Comparison of ENCODE assay signal across 23 mouse cellular contexts in genomic region chr5:137690531-137690930, GRCm38 (mm10). TPM values are rescaled to one million over a fixed set of nuclear protein-coding genes. Genes with fewer than 3 reads are reported as not detected.
DNase-seq lines count a peak whose midpoint lies in the region; ATAC-seq and TF ChIP-seq lines count a peak whose summit lies in the region.
"Had no signal": no experiment of that assay in that cellular context is flagged by ENCODE, and none has a peak within 500 bp of the region (broad histone marks: within the 10 kb centered on the region; RNA-seq: fewer than 3 reads in every experiment).

No protein-coding gene starts in this region.

- TF ChIP-seq CTCF in heart, adult 2 months (IDR thresholded peaks at IDR 0.05): no peak
- TF ChIP-seq CTCF in kidney, adult 2 months (conservative IDR thresholded peaks at IDR 0.05; ENCODE audit: insufficient read depth, insufficient read length, low read depth, low read length): no peak

- H3K27me3 ChIP-seq in heart, embryonic 12.5 days (replicated peaks): no peaks in the 10 kb centered on the region
- no peaks in the 10 kb centered on the region for H3K27me3 ChIP-seq in heart, adult 2 months (ENCODE audit: control insufficient read depth, insufficient read depth, low read length)
- no peaks in the 10 kb centered on the region for H3K27me3 ChIP-seq in kidney, adult 2 months (replicated peaks; ENCODE audit: control insufficient read depth, insufficient read depth, low read length)
- no peaks in the 10 kb centered on the region for H3K27me3 ChIP-seq in kidney, embryonic 14.5 days (ENCODE audit: control insufficient read depth, insufficient read depth, low read length)
- H3K27me3 ChIP-seq in liver, embryonic 13.5 days: no peaks in the 10 kb centered on the region
- no peaks in the 10 kb centered on the region for H3K27me3 ChIP-seq in liver, embryonic 11.5 days (replicated peaks; ENCODE audit: control insufficient read depth, insufficient read depth, low read length)
- H3K27me3 ChIP-seq: embryonic facial prominence, embryonic 15.5 days had no signal

- TF ChIP-seq POLR2A in heart, adult 2 months (IDR thresholded peaks at IDR 0.05; ENCODE audit: insufficient read depth, low read depth, low read length): no peak
- no peak for TF ChIP-seq POLR2A in kidney, adult 2 months (IDR thresholded peaks at IDR 0.05; ENCODE audit: low read depth, low read length)

- no peaks in the 10 kb centered on the region for H3K9me3 ChIP-seq in heart, embryonic 12.5 days (replicated peaks)
- H3K9me3 ChIP-seq in kidney, embryonic 14.5 days (ENCODE audit: control insufficient read depth, low read length): no peaks in the 10 kb centered on the region
- H3K9me3 ChIP-seq in liver, embryonic 13.5 days (replicated peaks): no peaks in the 10 kb centered on the region
- H3K9me3 ChIP-seq in liver, embryonic 11.5 days (ENCODE audit: control insufficient read depth, low read length): no peaks in the 10 kb centered on the region
- H3K9me3 ChIP-seq: embryonic facial prominence, embryonic 15.5 days had no signal

- ATAC-seq in heart, embryonic 12.5 days (ENCODE audit: insufficient number of reproducible peaks, low FRiP score): no peak
- no peak for ATAC-seq in kidney, embryonic 14.5 days (ENCODE audit: low FRiP score, low TSS enrichment)
- no peak for ATAC-seq in liver, embryonic 13.5 days (ENCODE audit: low read depth)
- no peak for ATAC-seq in liver, embryonic 11.5 days (replicated peaks; ENCODE audit: low FRiP score)
- ATAC-seq: CD4-positive, CD25-positive, alpha-beta regulatory T cell, adult 4 months; forebrain, embryonic 14.5 days; hindbrain, postnatal 0 days; intestine, embryonic 16.5 days had no signal

- peak overlapping the region; percentile 51 for H3K27ac ChIP-seq in heart, embryonic 12.5 days (ENCODE audit: poor library complexity, severe bottlenecking)
- no peak overlapping the region for H3K27ac ChIP-seq in heart, adult 2 months
- no peak overlapping the region for H3K27ac ChIP-seq in kidney, adult 2 months (ENCODE audit: insufficient read depth, low read depth, low read length)
- H3K27ac ChIP-seq in kidney, embryonic 14.5 days (ENCODE audit: low read depth, low read length): no peak overlapping the region
- peak overlapping the region; percentile 71 for H3K27ac ChIP-seq in liver, embryonic 13.5 days
- no peak overlapping the region for H3K27ac ChIP-seq in liver, embryonic 11.5 days (ENCODE audit: low read depth, low read length)
- H3K27ac ChIP-seq: embryonic facial prominence, embryonic 15.5 days; gastrocnemius, adult 2 months; hindbrain, postnatal 0 days; left cerebral cortex, adult 2 months had no signal

- peaks cover 6% of the 10 kb centered on the region; the same call in 1 of the 2 replicates for H3K4me1 ChIP-seq in heart, embryonic 12.5 days (replicated peaks)
- H3K4me1 ChIP-seq in heart, adult 2 months (ENCODE audit: control insufficient read depth, insufficient read depth, low read length): no peaks in the 10 kb centered on the region
- no peaks in the 10 kb centered on the region for H3K4me1 ChIP-seq in kidney, adult 2 months (ENCODE audit: control insufficient read depth, insufficient read depth, low read length)
- H3K4me1 ChIP-seq in kidney, embryonic 14.5 days (ENCODE audit: control insufficient read depth, insufficient read depth, low read length): no peaks in the 10 kb centered on the region
- peaks cover 45% of the 10 kb centered on the region for H3K4me1 ChIP-seq in liver, embryonic 13.5 days (replicated peaks)
- peaks cover 11% of the 10 kb centered on the region for H3K4me1 ChIP-seq in liver, embryonic 11.5 days (replicated peaks; ENCODE audit: control insufficient read depth, insufficient read depth, low read length)
- H3K4me1 ChIP-seq: embryonic facial prominence, embryonic 15.5 days had no signal

- intact Hi-C loops in heart, adult 2 months (cut with DNase I): no loop called here

- 0 out of 2 replicates have a peak overlapping the region, but pooled peaks have one; percentile 32 for H3K4me2 ChIP-seq in heart, embryonic 12.5 days
- H3K4me2 ChIP-seq in kidney, embryonic 14.5 days (replicated peaks; ENCODE audit: low read depth, low read length): no peak overlapping the region
- H3K4me2 ChIP-seq in liver, embryonic 13.5 days: no peak overlapping the region
- no peak overlapping the region for H3K4me2 ChIP-seq in liver, embryonic 11.5 days
- H3K4me2 ChIP-seq: embryonic facial prominence, embryonic 15.5 days; midbrain, embryonic 11.5 days had no signal

- WGBS in heart, embryonic 12.5 days: 35% methylated on average over 9 of the region's 9 CpGs
- WGBS in heart, adult 2 months: 21% methylated on average over 9 of the region's 9 CpGs
- 32% methylated on average over 9 of the region's 9 CpGs for WGBS in kidney, adult 2 months
- WGBS in kidney, embryonic 14.5 days: 40% methylated on average over 9 of the region's 9 CpGs
- WGBS in liver, embryonic 13.5 days (ENCODE audit: insufficient replicate concordance): 62% methylated on average over 9 of the region's 9 CpGs
- WGBS in liver, embryonic 11.5 days: 54% methylated on average over 9 of the region's 9 CpGs

- TF ChIP-seq EP300 in heart, adult 2 months (IDR thresholded peaks at IDR 0.05; ENCODE audit: insufficient read depth, low read depth, low read length): no peak

- no peak overlapping the region for H3K4me3 ChIP-seq in heart, embryonic 12.5 days
- H3K4me3 ChIP-seq in heart, adult 2 months: no peak overlapping the region
- H3K4me3 ChIP-seq in kidney, adult 2 months (ENCODE audit: insufficient read depth, low read depth, low read length): no peak overlapping the region
- no peak overlapping the region for H3K4me3 ChIP-seq in kidney, embryonic 14.5 days (ENCODE audit: low read length)
- H3K4me3 ChIP-seq in liver, embryonic 13.5 days (replicated peaks): no peak overlapping the region
- H3K4me3 ChIP-seq in liver, embryonic 11.5 days (ENCODE audit: low read depth, low read length): no peak overlapping the region
- H3K4me3 ChIP-seq: embryonic facial prominence, embryonic 15.5 days; gastrocnemius, adult 2 months; left cerebral cortex, adult 2 months had no signal

- no peaks in the 10 kb centered on the region for H3K79me2 ChIP-seq in heart, adult 2 months (replicated peaks; ENCODE audit: control insufficient read depth, insufficient read depth, low read length)

- H3K9ac ChIP-seq in heart, embryonic 12.5 days: no peak overlapping the region; the same call in 1 of the 2 replicates
- no peak overlapping the region for H3K9ac ChIP-seq in heart, adult 2 months (ENCODE audit: low read depth, low read length)
- no peak overlapping the region for H3K9ac ChIP-seq in kidney, embryonic 14.5 days (ENCODE audit: low read depth, low read length)
- no peak overlapping the region for H3K9ac ChIP-seq in liver, embryonic 13.5 days
- no peak overlapping the region for H3K9ac ChIP-seq in liver, embryonic 11.5 days (ENCODE audit: low read depth, low read length)
- H3K9ac ChIP-seq: embryonic facial prominence, embryonic 15.5 days had no signal

- H3K36me3 ChIP-seq in heart, embryonic 12.5 days: no peaks in the 10 kb centered on the region
- no peaks in the 10 kb centered on the region for H3K36me3 ChIP-seq in heart, adult 2 months (ENCODE audit: control insufficient read depth, insufficient read depth, low read length)
- no peaks in the 10 kb centered on the region for H3K36me3 ChIP-seq in kidney, adult 2 months (ENCODE audit: control insufficient read depth, insufficient read depth, low read length)
- no peaks in the 10 kb centered on the region for H3K36me3 ChIP-seq in kidney, embryonic 14.5 days (ENCODE audit: control insufficient read depth, insufficient read depth, low read length)
- H3K36me3 ChIP-seq in liver, embryonic 13.5 days: no peaks in the 10 kb centered on the region
- no peaks in the 10 kb centered on the region for H3K36me3 ChIP-seq in liver, embryonic 11.5 days (ENCODE audit: control insufficient read depth, insufficient read depth, low read length)
- H3K36me3 ChIP-seq: embryonic facial prominence, embryonic 15.5 days had no signal

- no peak for DNase-seq in heart, adult 2 months
- peak; percentile 48 for DNase-seq in kidney, adult 2 months
- DNase-seq in liver, embryonic 13.5 days: no peak
- no peak for DNase-seq in liver, embryonic 11.5 days (ENCODE audit: low spot score)
- DNase-seq in adipocyte (ENCODE audit: low spot score): peak; percentile 74
- DNase-seq: adrenal gland, adult 2 months; cerebellum, adult 11 months; cerebellum, adult 9-11 months; gastrocnemius, adult 2 months; lung, adult 2 months; lung, postnatal 14 days had no signal

RNA-seq across cellular contexts. Expression of gene Agfg2, which starts 6.0 kb away (rescaled TPM):
- polyA plus RNA-seq in heart, embryonic 12.5 days (2016; fragmentation: Nextera tagmentation; extraction: Ambion mirVana): 25.6 and 29.3 TPM in 2 replicates
- 10 to 100 TPM; 15.6 to 19.1 TPM for total RNA-seq in heart, adult 2 months (2021)
- 11.9 and 12.5 TPM in 2 replicates for polyA plus RNA-seq in heart, adult 2 months (2012; rRNA removed)
- polyA plus RNA-seq in kidney, adult 2 months (2012; rRNA removed): 36.5 and 48.1 TPM in 2 replicates
- 14.4 and 14.8 TPM in 2 replicates for polyA plus RNA-seq in kidney, embryonic 14.5 days (2014; fragmentation: Nextera tagmentation; extraction: Ambion mirVana)
- polyA plus RNA-seq in liver, embryonic 13.5 days (2015; fragmentation: Nextera tagmentation; extraction: Ambion mirVana): 32.1 and 37.8 TPM in 2 replicates
- polyA plus RNA-seq in liver, embryonic 11.5 days (2014; fragmentation: Nextera tagmentation; extraction: Ambion mirVana): 29.3 and 32.4 TPM in 2 replicates

RNA-seq across cellular contexts. Expression of gene Irs3, which starts 45.0 kb away (rescaled TPM):
- polyA plus RNA-seq in heart, embryonic 12.5 days (2016; fragmentation: Nextera tagmentation; extraction: Ambion mirVana): 0.20 and 0.21 TPM in 2 replicates
- total RNA-seq in heart, adult 2 months (2021): under 1 TPM; 0.34 to 0.73 TPM
- polyA plus RNA-seq in heart, adult 2 months (2012; rRNA removed): 0.91 and 2.2 TPM in 2 replicates
- polyA plus RNA-seq in kidney, adult 2 months (2012; rRNA removed): 4.2 and 4.4 TPM in 2 replicates
- 0.43 and 0.84 TPM in 2 replicates for polyA plus RNA-seq in kidney, embryonic 14.5 days (2014; fragmentation: Nextera tagmentation; extraction: Ambion mirVana)
- 0.13 TPM in 1 of 2 replicates, not detected in the other for polyA plus RNA-seq in liver, embryonic 13.5 days (2015; fragmentation: Nextera tagmentation; extraction: Ambion mirVana)
- 0.12 and 0.49 TPM in 2 replicates for polyA plus RNA-seq in liver, embryonic 11.5 days (2014; fragmentation: Nextera tagmentation; extraction: Ambion mirVana)
- total RNA-seq: common myeloid progenitor, adult 5-6 weeks; megakaryocyte progenitor cell, adult 5-6 weeks; midbrain, postnatal 0 days had no signal
- polyA plus RNA-seq: CD4-positive, CD25-positive, alpha-beta regulatory T cell, adult 4 months; forebrain, embryonic 14.5 days had no signal

RNA-seq across cellular contexts. Expression of gene Sap25, which starts 49.4 kb away (rescaled TPM):
- polyA plus RNA-seq in heart, embryonic 12.5 days (2016; fragmentation: Nextera tagmentation; extraction: Ambion mirVana): 5.2 and 5.3 TPM in 2 replicates
- total RNA-seq in heart, adult 2 months (2021): 1 to 10 TPM; 1.5 to 2.0 TPM
- polyA plus RNA-seq in heart, adult 2 months (2012; rRNA removed): 25.2 and 34.9 TPM in 2 replicates
- polyA plus RNA-seq in kidney, adult 2 months (2012; rRNA removed): 61.1 and 77.6 TPM in 2 replicates
- polyA plus RNA-seq in kidney, embryonic 14.5 days (2014; fragmentation: Nextera tagmentation; extraction: Ambion mirVana): 9.3 and 10.1 TPM in 2 replicates
- polyA plus RNA-seq in liver, embryonic 13.5 days (2015; fragmentation: Nextera tagmentation; extraction: Ambion mirVana): 2.8 and 3.4 TPM in 2 replicates
- polyA plus RNA-seq in liver, embryonic 11.5 days (2014; fragmentation: Nextera tagmentation; extraction: Ambion mirVana): 7.1 and 11.9 TPM in 2 replicates

RNA-seq across cellular contexts. Expression of gene Nyap1, which starts 50.9 kb away (rescaled TPM):
- 1.2 and 1.7 TPM in 2 replicates for polyA plus RNA-seq in heart, embryonic 12.5 days (2016; fragmentation: Nextera tagmentation; extraction: Ambion mirVana)
- total RNA-seq in heart, adult 2 months (2021): 1 to 10 TPM in 1 of 2 experiments, under 1 TPM in 1; 0.94 to 1.2 TPM
- polyA plus RNA-seq in heart, adult 2 months (2012; rRNA removed): 1.6 and 1.7 TPM in 2 replicates
- 3.1 and 4.1 TPM in 2 replicates for polyA plus RNA-seq in kidney, adult 2 months (2012; rRNA removed)
- polyA plus RNA-seq in kidney, embryonic 14.5 days (2014; fragmentation: Nextera tagmentation; extraction: Ambion mirVana): 0.56 and 1.1 TPM in 2 replicates
- 0.17 and 0.19 TPM in 2 replicates for polyA plus RNA-seq in liver, embryonic 13.5 days (2015; fragmentation: Nextera tagmentation; extraction: Ambion mirVana)
- polyA plus RNA-seq in liver, embryonic 11.5 days (2014; fragmentation: Nextera tagmentation; extraction: Ambion mirVana): 0.39 and 0.43 TPM in 2 replicates

RNA-seq across cellular contexts. Expression of gene Tsc22d4, which starts 55.0 kb away (rescaled TPM):
- polyA plus RNA-seq in heart, embryonic 12.5 days (2016; fragmentation: Nextera tagmentation; extraction: Ambion mirVana): 144 and 154 TPM in 2 replicates
- total RNA-seq in heart, adult 2 months (2021): 100 to 1,000 TPM; 254 to 258 TPM
- polyA plus RNA-seq in heart, adult 2 months (2012; rRNA removed): 223 and 251 TPM in 2 replicates
- 71.2 and 78.4 TPM in 2 replicates for polyA plus RNA-seq in kidney, adult 2 months (2012; rRNA removed)
- 104 and 121 TPM in 2 replicates for polyA plus RNA-seq in kidney, embryonic 14.5 days (2014; fragmentation: Nextera tagmentation; extraction: Ambion mirVana)
- polyA plus RNA-seq in liver, embryonic 13.5 days (2015; fragmentation: Nextera tagmentation; extraction: Ambion mirVana): 66.8 and 69.1 TPM in 2 replicates
- 129 and 134 TPM in 2 replicates for polyA plus RNA-seq in liver, embryonic 11.5 days (2014; fragmentation: Nextera tagmentation; extraction: Ambion mirVana)

Comparison
In these comparisons a context has a peak if more than half of its experiments do, and no peak if none do; other contexts are left out.
1. H3K27ac ChIP-seq: peak in heart, embryonic 12.5 days (single experiment) and liver, embryonic 13.5 days (single experiment); none in heart, adult 2 months (single experiment), kidney, adult 2 months (single experiment), kidney, embryonic 14.5 days (single experiment) and liver, embryonic 11.5 days (single experiment).
2. DNase-seq: peak in kidney, adult 2 months (single experiment) and adipocyte (single experiment); none in heart, adult 2 months (0 of 2), liver, embryonic 13.5 days (single experiment) and liver, embryonic 11.5 days (single experiment).